Mouse (Mus musculus) kidney, adult 9 months (tissue): ENCODE data around the gene Rprml.

ENCODE experiments used
- DNase-seq: peaks from one replicate; pipeline ENCODE4 v3.0.0; 2022

The Rprml gene

DNA sequence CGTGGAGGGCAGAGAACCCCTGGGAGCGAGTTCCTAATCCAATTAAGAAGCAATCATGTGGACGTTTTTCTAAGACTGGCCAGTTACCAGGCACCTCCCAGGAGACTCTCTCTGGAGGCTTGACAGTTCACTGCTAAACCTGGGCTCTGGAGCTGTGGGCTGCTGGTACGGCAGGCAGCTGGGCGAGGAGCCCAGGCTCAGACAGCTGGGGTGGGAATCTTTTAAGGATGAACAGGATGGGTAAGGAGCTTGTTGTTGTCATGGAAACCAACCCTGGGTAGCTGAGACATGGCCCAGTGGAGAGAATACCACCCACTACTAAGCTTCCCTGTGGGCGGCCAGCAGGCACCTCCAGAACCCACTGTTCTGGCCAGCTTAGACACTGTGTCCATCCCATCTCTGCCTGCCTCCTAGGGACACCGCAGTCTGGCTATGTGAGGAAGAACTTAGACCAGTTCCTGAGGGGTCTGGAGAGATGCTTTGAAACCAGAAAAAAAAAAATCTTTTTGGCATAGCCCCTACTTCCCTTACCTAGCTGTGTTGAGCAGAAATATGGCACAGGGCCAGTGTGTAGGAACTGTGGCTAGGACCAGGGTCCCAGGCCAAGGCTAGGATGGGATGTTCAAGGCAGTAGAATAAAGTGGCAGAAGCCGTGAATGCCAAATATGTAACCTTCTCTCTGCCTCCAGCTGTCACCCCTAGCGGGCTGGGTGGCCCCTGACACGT is 17.0 kb downstream of the Rprml start:
- no peak for DNase-seq

GRCm38 (mm10) chr11:103666907-103667426 is 17.6 kb downstream of the Rprml start:
- DNase-seq, result no peak

DNA sequence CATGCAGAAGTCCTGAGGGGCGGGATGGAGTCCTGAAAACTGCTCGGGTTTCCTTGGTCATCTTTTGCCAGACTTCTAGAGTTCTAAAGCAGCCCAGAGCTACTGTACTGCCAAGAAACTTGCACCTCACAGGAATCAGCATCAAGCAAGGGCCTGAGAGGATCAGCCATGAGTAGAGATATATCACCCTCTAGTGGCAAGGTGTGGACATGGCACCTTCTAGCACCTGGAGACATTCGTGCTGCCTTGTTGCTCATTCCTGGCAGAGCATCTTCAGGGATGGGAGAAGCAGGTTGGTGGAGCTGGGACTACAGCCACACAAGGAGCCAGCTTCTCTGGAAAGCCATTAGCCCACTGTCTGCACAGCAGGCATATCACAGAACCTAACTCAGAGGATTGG is 26.2 kb downstream of the Rprml start:
- DNase-seq, result peak; percentile 76

GRCm38 (mm10) chr11:103677042-103677441 is 27.7 kb downstream of the Rprml start:
- peak; percentile 79 for DNase-seq

DNA sequence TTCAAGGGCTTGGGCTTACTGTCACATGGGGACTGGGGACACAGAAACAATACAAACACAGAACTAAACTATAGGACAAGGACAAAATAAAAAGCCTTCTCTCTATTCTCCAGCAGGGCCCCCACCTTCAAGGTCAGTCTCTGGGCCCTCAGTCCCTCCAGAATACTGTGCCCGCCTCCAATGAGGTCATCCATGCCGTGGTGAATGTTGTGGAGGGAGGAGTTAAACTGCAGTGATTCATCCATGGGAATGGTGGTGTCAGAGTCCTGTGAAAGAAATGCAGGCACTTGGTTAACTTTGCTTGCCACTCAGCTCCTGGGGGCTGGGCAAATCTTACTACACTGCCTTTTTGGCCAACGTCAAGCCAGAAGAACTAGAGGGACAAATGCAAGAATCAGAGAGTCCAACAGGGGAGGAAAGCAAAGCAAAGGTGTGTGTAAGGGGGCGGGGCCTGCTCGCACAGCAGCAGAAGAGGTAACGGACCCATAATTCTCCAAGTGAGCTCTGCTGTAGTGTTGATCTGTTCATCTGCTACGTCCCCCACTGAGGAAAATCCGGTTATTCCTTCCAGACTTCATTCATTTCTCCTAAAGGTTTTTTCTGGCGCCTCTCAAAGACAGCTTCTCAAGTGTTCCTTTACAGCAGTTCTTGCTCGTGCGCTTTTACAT is 34.4 kb downstream of the Rprml start:
- DNase-seq, result no peak

DNA sequence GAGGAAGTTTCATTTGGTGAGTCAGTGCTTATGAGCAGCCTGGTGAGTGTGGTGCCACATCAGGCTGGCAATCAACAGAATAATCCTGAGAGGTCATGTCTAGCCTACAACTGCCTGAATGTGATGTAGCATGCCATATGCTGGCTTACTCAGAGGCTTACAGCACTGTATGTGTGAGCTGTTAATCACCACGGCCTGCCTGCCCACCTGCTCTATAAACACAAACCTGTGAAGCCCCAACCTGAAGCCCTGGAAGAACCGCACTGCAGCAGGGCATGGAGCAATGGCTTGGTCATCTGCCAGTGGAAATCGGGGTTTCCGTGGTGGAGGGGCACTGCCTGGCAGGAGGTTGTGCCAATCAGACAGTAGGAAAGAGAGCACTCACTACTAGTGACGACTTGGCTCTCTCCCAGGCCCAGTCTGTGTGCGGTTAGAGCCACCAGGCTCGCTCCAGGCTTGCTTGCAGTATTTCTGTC is 35.9 kb downstream of the Rprml start:
- no peak for DNase-seq

- no peak for DNase-seq
Observed at GRCm38 (mm10) chr11:103686706-103687105, 37.3 kb downstream of the Rprml start.

GRCm38 (mm10) chr11:103688271-103688979 is 39.1 kb downstream of the Rprml start:
- DNase-seq, result no peak

- DNase-seq, result peak; percentile 34
Observed at GRCm38 (mm10) chr11:103688980-103689378, 39.6 kb downstream of the Rprml start.

DNA sequence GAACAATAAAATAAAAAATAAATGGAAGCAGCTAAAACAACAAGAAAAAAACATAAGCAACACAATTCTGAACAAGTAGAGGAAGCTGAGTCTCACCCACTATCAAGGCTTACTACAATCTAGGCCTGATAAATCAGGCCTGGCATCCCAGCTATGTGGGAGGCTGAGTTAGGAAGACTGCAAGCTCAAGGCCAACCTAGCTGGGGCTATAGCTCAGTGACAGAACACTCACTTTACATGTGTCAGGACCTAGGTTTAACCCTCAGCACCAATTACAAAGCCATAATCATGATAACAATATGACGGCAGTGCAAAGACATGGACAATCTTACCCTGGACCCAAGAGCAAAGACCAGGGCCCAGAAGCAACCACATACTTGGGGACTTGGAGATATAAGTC is 41.7 kb downstream of the Rprml start:
- no peak for DNase-seq

- no peak for DNase-seq
Observed at GRCm38 (mm10) chr11:103693241-103693640, 43.9 kb downstream of the Rprml start.

DNA sequence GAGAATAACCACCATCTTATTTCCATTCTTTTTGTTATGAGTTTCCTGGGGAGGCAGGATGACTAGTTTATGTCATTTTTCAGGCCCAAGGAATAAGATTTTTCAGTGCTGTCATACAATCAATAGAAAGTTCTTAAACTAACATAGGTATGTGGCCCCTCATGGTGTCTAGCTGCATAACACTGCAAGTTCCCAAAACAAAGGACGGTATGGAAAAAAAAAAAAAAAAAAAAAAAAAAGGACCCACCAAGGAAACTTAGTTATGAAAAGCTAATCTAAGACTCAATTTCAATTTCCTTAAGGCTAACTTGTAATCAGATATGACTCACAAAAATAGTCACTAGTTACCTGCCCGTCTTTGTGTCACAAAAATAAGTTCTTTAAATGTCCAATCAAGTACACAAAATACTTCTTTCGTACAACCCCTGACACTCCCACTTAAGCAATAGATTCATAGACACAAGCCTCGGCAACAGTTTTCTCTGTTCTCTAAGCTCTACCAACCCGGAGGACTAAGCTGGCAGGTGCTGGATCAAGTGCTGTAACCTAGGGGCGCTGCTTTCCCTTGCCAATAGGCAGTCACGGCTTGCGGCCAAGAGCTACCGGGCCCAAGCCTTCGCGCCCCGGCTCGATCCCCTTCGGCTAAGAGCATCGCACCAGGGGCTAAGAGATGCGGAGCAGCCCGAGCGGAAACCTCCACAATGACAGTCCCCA is 47.6 kb downstream of the Rprml start:
- DNase-seq, result no peak

GRCm38 (mm10) chr11:103697565-103698176 is 48.3 kb downstream of the Rprml start, which contains the start of gene Gosr2:
Gene Gosr2, minus strand, starts transcription at chr11:103697898.
- DNase-seq, result peak; percentile 94

GRCm38 (mm10) chr11:103698226-103698625 is 48.9 kb downstream of the Rprml start:
- no peak for DNase-seq
